Mouse (Mus musculus): Measurements from ENCODE around the gene Cfap97d2.

DNA sequence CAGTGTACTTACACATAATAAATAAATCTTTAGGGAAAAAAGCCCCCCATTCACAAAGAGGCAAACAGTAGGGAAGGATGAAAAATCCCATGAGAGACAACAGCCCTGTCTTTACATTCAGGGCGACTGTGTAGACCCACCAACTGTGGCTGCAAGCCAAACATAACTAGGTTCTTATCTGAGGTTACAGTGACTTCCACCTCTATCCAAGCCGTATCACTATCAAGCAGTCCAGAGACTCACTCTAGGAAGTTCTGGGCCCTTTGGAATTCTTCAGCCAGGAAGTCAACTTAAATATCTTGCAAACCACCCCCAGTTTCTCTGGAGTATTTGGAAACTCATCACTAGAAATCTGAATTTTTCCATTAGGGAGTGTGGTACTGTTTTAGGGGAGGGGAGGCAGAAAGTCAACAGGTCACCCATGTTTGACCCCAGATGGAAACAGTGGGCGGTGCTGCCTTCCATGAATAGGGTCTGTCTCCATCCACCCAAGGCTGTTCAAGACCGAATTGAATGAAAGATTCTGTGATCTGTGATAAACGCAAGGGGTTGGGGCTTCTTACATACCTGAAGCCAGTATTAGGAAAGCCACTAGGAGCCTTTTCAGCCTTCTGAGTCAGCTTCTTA is 6.3 kb upstream of the Cfap97d2 start:
- TF ChIP-seq USF1 (IDR thresholded peaks at IDR 0.05; ENCODE audit: low read depth), result no peak
- no peak for TF ChIP-seq CEBPB (IDR thresholded peaks at IDR 0.05; ENCODE audit: insufficient read depth, poor library complexity, severe bottlenecking)
- TF ChIP-seq POLR2A (IDR thresholded peaks at IDR 0.05; ENCODE audit: insufficient read length, low read depth), result no peak
- TF ChIP-seq REST (IDR thresholded peaks at IDR 0.05; ENCODE audit: insufficient read depth, insufficient read length), result no peak
- no peak for TF ChIP-seq TCF12 (IDR thresholded peaks at IDR 0.05; ENCODE audit: insufficient read depth, poor library complexity, severe bottlenecking)
